ENCODE assay signal across 14 mouse cellular contexts in genomic region chr4:146457720-146458119, GRCm38 (mm10). TPM values are rescaled to one million over a fixed set of nuclear protein-coding genes. Genes with fewer than 3 reads are reported as not detected.
DNase-seq lines count a peak whose midpoint lies in the region; ATAC-seq and TF ChIP-seq lines count a peak whose summit lies in the region.
"Had no signal": no experiment of that assay in that cellular context is flagged by ENCODE, and none has a peak within 500 bp of the region (broad histone marks: within the 10 kb centered on the region; RNA-seq: fewer than 3 reads in every experiment).

No protein-coding gene starts in this region.

- H3K36me3 ChIP-seq in heart, embryonic 11.5 days (ENCODE audit: control insufficient read depth, insufficient read depth, low read length), result peaks cover 4% of the 10 kb centered on the region
- H3K36me3 ChIP-seq in lung, postnatal 0 days (ENCODE audit: insufficient read depth, low read length), result no peaks in the 10 kb centered on the region
- H3K36me3 ChIP-seq in intestine, postnatal 0 days (ENCODE audit: control insufficient read depth, insufficient read depth), result peaks cover 6% of the 10 kb centered on the region; the same call in 1 of the 2 replicates
- H3K36me3 ChIP-seq in neural tube, embryonic 15.5 days, result peaks cover 11% of the 10 kb centered on the region
- H3K36me3 ChIP-seq: neural tube, embryonic 13.5 days had no signal

- peak; percentile 23; the same call in 1 of the 2 replicates for ATAC-seq in heart, embryonic 11.5 days (replicated peaks; ENCODE audit: insufficient number of reproducible peaks, low FRiP score, low TSS enrichment)
- ATAC-seq in lung, postnatal 0 days, result 0 out of 2 replicates have a peak, but pooled peaks have one; percentile 7
- ATAC-seq in intestine, postnatal 0 days, result peak; percentile 10; the same call in 1 of the 2 replicates
- ATAC-seq in neural tube, embryonic 15.5 days (ENCODE audit: low FRiP score), result peak; percentile 37
- ATAC-seq: CD4-positive, CD25-positive, alpha-beta regulatory T cell, adult 4 months had no signal

- TF ChIP-seq CTCF in lung, postnatal 0 days (IDR thresholded peaks at IDR 0.05), result no peak
- TF ChIP-seq CTCF in lung, adult 2 months (IDR thresholded peaks at IDR 0.05; ENCODE audit: insufficient read depth, low read length), result no peak
- no peak for TF ChIP-seq CTCF in intestine, postnatal 0 days (IDR thresholded peaks at IDR 0.05; ENCODE audit: low read depth)

- no peak for TF ChIP-seq EP300 in lung, postnatal 0 days (IDR thresholded peaks at IDR 0.05)

- 78% methylated on average over 1 of the region's 1 CpGs for WGBS in heart, embryonic 11.5 days (ENCODE audit: insufficient replicate concordance)
- WGBS in lung, postnatal 0 days, result 53% methylated on average over 1 of the region's 1 CpGs
- 62% methylated on average over 1 of the region's 1 CpGs for WGBS in lung, adult 2 months
- 67% methylated on average over 1 of the region's 1 CpGs for WGBS in intestine, postnatal 0 days
- WGBS in neural tube, embryonic 15.5 days, result 75% methylated on average over 1 of the region's 1 CpGs

- no peak for DNase-seq in heart, postnatal 25 days (ENCODE audit: low spot score)
- DNase-seq in lung, postnatal 0 days (ENCODE audit: low spot score), result no peak
- no peak for DNase-seq in lung, adult 2 months
- DNase-seq in left cerebral cortex, adult 18-20 months (ENCODE audit: low spot score in 2 of 2), result no peak
- no peak for DNase-seq in gastrocnemius, postnatal 4 days (ENCODE audit: low spot score in 2 of 2)
- DNase-seq: gastrocnemius, postnatal 25 days; kidney, adult 9 months; left cerebral cortex, postnatal 4 days; thymus, postnatal 4 days had no signal

- H3K4me2 ChIP-seq in heart, embryonic 11.5 days, result no peak overlapping the region
- no peak overlapping the region for H3K4me2 ChIP-seq in lung, postnatal 0 days (replicated peaks; ENCODE audit: low read depth, low read length)
- H3K4me2 ChIP-seq in intestine, postnatal 0 days (replicated peaks; ENCODE audit: low read depth), result no peak overlapping the region
- no peak overlapping the region for H3K4me2 ChIP-seq in neural tube, embryonic 15.5 days
- H3K4me2 ChIP-seq: neural tube, embryonic 13.5 days had no signal

- H3K9me3 ChIP-seq in heart, embryonic 11.5 days (replicated peaks; ENCODE audit: control insufficient read depth, low read length), result peaks cover 45% of the 10 kb centered on the region
- H3K9me3 ChIP-seq in lung, postnatal 0 days (ENCODE audit: low read length), result peaks cover 30% of the 10 kb centered on the region
- peaks cover 53% of the 10 kb centered on the region for H3K9me3 ChIP-seq in intestine, postnatal 0 days (ENCODE audit: control insufficient read depth)
- peaks cover 52% of the 10 kb centered on the region for H3K9me3 ChIP-seq in neural tube, embryonic 15.5 days (replicated peaks)

- no peak for TF ChIP-seq POLR2A in lung, adult 2 months (IDR thresholded peaks at IDR 0.05; ENCODE audit: borderline replicate concordance, extremely low read depth, low read depth, low read length)

- no peak overlapping the region for H3K27ac ChIP-seq in heart, embryonic 11.5 days (ENCODE audit: low read depth, low read length)
- H3K27ac ChIP-seq in lung, postnatal 0 days (ENCODE audit: low read length), result no peak overlapping the region
- no peak overlapping the region for H3K27ac ChIP-seq in intestine, postnatal 0 days (ENCODE audit: low read depth, low read length)
- H3K27ac ChIP-seq in neural tube, embryonic 15.5 days (replicated peaks), result no peak overlapping the region
- H3K27ac ChIP-seq: neural tube, embryonic 13.5 days had no signal

- no peak overlapping the region for H3K4me3 ChIP-seq in heart, embryonic 11.5 days (ENCODE audit: low read depth, low read length)
- H3K4me3 ChIP-seq in lung, postnatal 0 days (ENCODE audit: low read depth, low read length), result no peak overlapping the region
- no peak overlapping the region for H3K4me3 ChIP-seq in lung, adult 2 months (replicated peaks; ENCODE audit: extremely low read depth, low read depth, low read length)
- H3K4me3 ChIP-seq in intestine, postnatal 0 days (ENCODE audit: low read depth, low read length), result no peak overlapping the region
- H3K4me3 ChIP-seq in neural tube, embryonic 15.5 days (replicated peaks), result no peak overlapping the region
- H3K4me3 ChIP-seq: neural tube, embryonic 13.5 days had no signal

- intact Hi-C loops in heart, postnatal 25 days (cut with DNase I), result no loop called here

- no peaks in the 10 kb centered on the region for H3K27me3 ChIP-seq in heart, embryonic 11.5 days (ENCODE audit: control insufficient read depth, insufficient read depth, low read length)
- no peaks in the 10 kb centered on the region for H3K27me3 ChIP-seq in lung, postnatal 0 days (replicated peaks; ENCODE audit: insufficient read depth, low read length)
- no peaks in the 10 kb centered on the region for H3K27me3 ChIP-seq in intestine, postnatal 0 days (replicated peaks; ENCODE audit: control insufficient read depth, insufficient read depth, low read length)
- H3K27me3 ChIP-seq in neural tube, embryonic 15.5 days (replicated peaks), result no peaks in the 10 kb centered on the region
- H3K27me3 ChIP-seq: neural tube, embryonic 13.5 days had no signal

- H3K4me1 ChIP-seq in heart, embryonic 11.5 days (ENCODE audit: control insufficient read depth, insufficient read depth, low read length), result no peaks in the 10 kb centered on the region
- H3K4me1 ChIP-seq in lung, postnatal 0 days (ENCODE audit: insufficient read depth, low read depth, low read length), result no peaks in the 10 kb centered on the region
- no peaks in the 10 kb centered on the region for H3K4me1 ChIP-seq in lung, adult 2 months (ENCODE audit: control insufficient read depth, insufficient read depth, low read length)
- no peaks in the 10 kb centered on the region for H3K4me1 ChIP-seq in intestine, postnatal 0 days (replicated peaks; ENCODE audit: control insufficient read depth, insufficient read depth, low read length)
- no peaks in the 10 kb centered on the region for H3K4me1 ChIP-seq in neural tube, embryonic 15.5 days
- H3K4me1 ChIP-seq: neural tube, embryonic 13.5 days had no signal

- H3K9ac ChIP-seq in heart, embryonic 11.5 days (ENCODE audit: low read depth, low read length), result no peak overlapping the region
- H3K9ac ChIP-seq in lung, postnatal 0 days (replicated peaks; ENCODE audit: low read depth), result no peak overlapping the region
- no peak overlapping the region for H3K9ac ChIP-seq in intestine, postnatal 0 days (ENCODE audit: low read depth, low read length)
- H3K9ac ChIP-seq in neural tube, embryonic 15.5 days (replicated peaks), result no peak overlapping the region
- H3K9ac ChIP-seq: neural tube, embryonic 13.5 days had no signal

RNA-seq across cellular contexts. Expression of gene Zfp992, which starts 8.9 kb away (rescaled TPM):
- 4.5 and 6.0 TPM in 2 replicates for polyA plus RNA-seq in heart, embryonic 11.5 days (2014; fragmentation: Nextera tagmentation; extraction: Ambion mirVana)
- total RNA-seq in heart, postnatal 25 days (2021), result 1 to 10 TPM; 2.4 to 2.7 TPM
- polyA plus RNA-seq in lung, postnatal 0 days (2015; fragmentation: Nextera tagmentation; extraction: Ambion mirVana), result 0.84 and 1.1 TPM in 2 replicates
- polyA plus RNA-seq in lung, adult 2 months (2012; rRNA removed), result 0.25 and 0.39 TPM in 2 replicates
- polyA plus RNA-seq in intestine, postnatal 0 days (2015; fragmentation: Nextera tagmentation; extraction: Ambion mirVana), result 4.3 and 4.8 TPM in 2 replicates
- 2.6 and 3.1 TPM in 2 replicates for polyA plus RNA-seq in neural tube, embryonic 15.5 days (2015; fragmentation: Nextera tagmentation; extraction: Ambion mirVana)
- 1 to 10 TPM; 2.5 to 3.2 TPM for total RNA-seq in left cerebral cortex, adult 18-20 months (2021)
- total RNA-seq in gastrocnemius, postnatal 4 days (2021), result 1 to 10 TPM; 2.8 to 3.1 TPM

RNA-seq across cellular contexts. Expression of gene Zfp981, which starts 44.1 kb away (rescaled TPM):
- polyA plus RNA-seq in heart, embryonic 11.5 days (2014; fragmentation: Nextera tagmentation; extraction: Ambion mirVana), result 0.14 TPM in 1 of 2 replicates, not detected in the other
- total RNA-seq in heart, postnatal 25 days (2021), result 1 to 10 TPM in 1 of 2 experiments, under 1 TPM in 1; 0.91 to 1.1 TPM
- not detected in 2 replicates for polyA plus RNA-seq in lung, postnatal 0 days (2015; fragmentation: Nextera tagmentation; extraction: Ambion mirVana)
- polyA plus RNA-seq in lung, adult 2 months (2012; rRNA removed), result not detected in 2 replicates
- not detected in 2 replicates for polyA plus RNA-seq in intestine, postnatal 0 days (2015; fragmentation: Nextera tagmentation; extraction: Ambion mirVana)
- polyA plus RNA-seq in neural tube, embryonic 15.5 days (2015; fragmentation: Nextera tagmentation; extraction: Ambion mirVana), result 0.17 and 0.20 TPM in 2 replicates
- under 1 TPM; 0.12 to 0.23 TPM for total RNA-seq in left cerebral cortex, adult 18-20 months (2021)
- under 1 TPM in 1 of 2 experiments, not detected in 1; 0.52 TPM for total RNA-seq in gastrocnemius, postnatal 4 days (2021)
- polyA plus RNA-seq: CD4-positive, CD25-positive, alpha-beta regulatory T cell, adult 4 months had no signal
